Mouse (Mus musculus) liver, adult (tissue): ENCODE measurements around the gene Zc3h18.

Experiments used
- GATA4 ChIP-seq: IDR thresholded peaks from 2 replicates; pipeline ENCODE4 v1.6.1; 2014; ENCODE audit warnings: mild to moderate bottlenecking, low read length; ENCODE audit not compliant: insufficient replicate concordance

Zc3h18 gene

GRCm38 (mm10) chr8:122376365-122377231 is at the start of gene Zc3h18:
Gene Zc3h18 (plus strand): TSS chr8:122376609.
- TF ChIP-seq GATA4 = peak; percentile 47; the same call in 1 of the 2 replicates

GRCm38 (mm10) chr8:122329072-122329471 is 47.3 kb upstream of the Zc3h18 start:
- TF ChIP-seq GATA4 = no peak

GRCm38 (mm10) chr8:122329553-122330239 is 46.7 kb upstream of the Zc3h18 start:
- TF ChIP-seq GATA4 = no peak

- TF ChIP-seq GATA4 = peak; percentile 97
Observed at GRCm38 (mm10) chr8:122330446-122331133, 45.8 kb upstream of the Zc3h18 start.

GRCm38 (mm10) chr8:122331134-122331523 is 45.3 kb upstream of the Zc3h18 start:
- peak; percentile 62; the same call in 1 of the 2 replicates for TF ChIP-seq GATA4

- no peak for TF ChIP-seq GATA4
Observed at GRCm38 (mm10) chr8:122332753-122333506, 43.5 kb upstream of the Zc3h18 start.

GRCm38 (mm10) chr8:122333531-122333930 is 42.9 kb upstream of the Zc3h18 start:
- no peak for TF ChIP-seq GATA4

- TF ChIP-seq GATA4 = no peak
Observed at GRCm38 (mm10) chr8:122334791-122335490, 41.5 kb upstream of the Zc3h18 start.

GRCm38 (mm10) chr8:122335638-122336250 is 40.7 kb upstream of the Zc3h18 start:
- TF ChIP-seq GATA4 = no peak

- TF ChIP-seq GATA4 = no peak
Observed at GRCm38 (mm10) chr8:122336251-122336910, 40.0 kb upstream of the Zc3h18 start.

- no peak for TF ChIP-seq GATA4
Observed at GRCm38 (mm10) chr8:122338852-122339251, 37.6 kb upstream of the Zc3h18 start.

GRCm38 (mm10) chr8:122340761-122341160 is 35.6 kb upstream of the Zc3h18 start:
- no peak for TF ChIP-seq GATA4

- no peak for TF ChIP-seq GATA4
Observed at GRCm38 (mm10) chr8:122341790-122342189, 34.6 kb upstream of the Zc3h18 start.

GRCm38 (mm10) chr8:122342362-122342761 is 34.0 kb upstream of the Zc3h18 start:
- TF ChIP-seq GATA4 = no peak

- TF ChIP-seq GATA4 = no peak
Observed at GRCm38 (mm10) chr8:122342806-122343209, 33.6 kb upstream of the Zc3h18 start.
